Mouse (Mus musculus) kidney, embryonic 15.5 days (tissue): Measurements from ENCODE around the gene Pinlyp. TPM values are rescaled to one million over a fixed set of nuclear protein-coding genes. Genes with fewer than 3 reads are reported as not detected.
"Not testable (repeated sequence)": the region's sequence is repeated elsewhere in the genome, so short reads cannot be mapped to it uniquely, and the experiment has no call there.

Experiments used
- ATAC-seq: fragments of 200-750 bp; cut with Nextera tagmentation; replicated peaks from 2 replicates; pipeline ENCODE4 v1.8.0; 2017; ENCODE audit warnings: moderate TSS enrichment; ENCODE audit not compliant: low FRiP score
- H3K27ac ChIP-seq: fragments of 300-500 bp; sonication (generic); 2 replicates; pipeline ENCODE4 v1.5.1; 2015; ENCODE audit warnings: mild to moderate bottlenecking, inconsistent platforms
- H3K27me3 ChIP-seq: fragments of 300-500 bp; sonication (generic); 2 replicates; pipeline ENCODE4 v1.6.1; 2015; ENCODE audit warnings: inconsistent platforms
- H3K36me3 ChIP-seq: fragments of 300-500 bp; sonication (generic); 2 replicates; pipeline ENCODE4 v1.6.1; 2015; ENCODE audit warnings: inconsistent platforms
- H3K4me1 ChIP-seq: fragments of 300-500 bp; sonication (generic); 2 replicates; pipeline ENCODE4 v1.6.1; 2015; ENCODE audit warnings: inconsistent platforms
- H3K4me2 ChIP-seq: fragments of 300-500 bp; sonication (generic); 2 replicates; pipeline ENCODE4 v1.6.1; 2015; ENCODE audit warnings: moderate library complexity, mild to moderate bottlenecking, inconsistent platforms
- H3K4me3 ChIP-seq: fragments of 300-500 bp; sonication (generic); replicated peaks from 2 replicates; pipeline ENCODE4 v1.5.1; 2015; ENCODE audit warnings: mild to moderate bottlenecking, inconsistent platforms
- H3K9ac ChIP-seq: fragments of 300-500 bp; sonication (generic); 2 replicates; pipeline ENCODE4 v1.6.1; 2015; ENCODE audit warnings: mild to moderate bottlenecking, inconsistent platforms
- H3K9me3 ChIP-seq: fragments of 300-500 bp; sonication (generic); replicated peaks from 2 replicates; pipeline ENCODE4 v1.6.1; 2016; ENCODE audit warnings: inconsistent platforms
- WGBS: fragments of 180-500 bp; shearing (Covaris S2); methylation state at CpG from one replicate; pipeline ENCODE4 v1.1.7; 2015; ENCODE audit warnings: mixed read lengths; 5-methylcytosine and 5-hydroxymethylcytosine counted together
- polyA plus RNA-seq: library from polyadenylated mRNA; unstranded; fragments of >200 nt; fragmentation: Nextera tagmentation; extraction: Ambion mirVana; gene quantifications from 2 replicates; pipeline ENCODE4 v1.2.1, GENCODE M21; 2015

The Pinlyp gene
- polyA plus RNA-seq, 1 experiment from 2014 or later = 0.31 TPM

DNA sequence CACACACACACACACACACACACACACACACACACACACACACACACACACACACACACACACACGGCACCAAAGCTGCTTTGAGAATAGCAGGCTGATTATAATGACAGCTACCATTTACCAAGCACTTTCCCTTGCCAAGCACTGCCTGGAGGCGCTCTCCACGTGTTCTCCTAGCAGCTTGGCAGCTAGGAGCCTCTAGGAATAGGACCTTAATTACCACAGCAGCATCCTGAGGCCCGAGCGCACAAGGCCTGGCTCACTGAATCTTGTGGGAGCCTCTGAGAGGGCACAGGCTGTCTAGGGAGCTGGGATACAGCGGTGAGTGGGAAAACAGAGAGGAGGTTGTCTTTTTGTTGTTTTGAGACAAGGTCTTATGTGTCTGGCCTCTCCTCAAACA, 28.3 kb downstream of the Pinlyp start:
- H3K4me2 ChIP-seq = no peak overlapping the region
- no peaks in the 10 kb centered on the region for H3K9me3 ChIP-seq
- no peak overlapping the region for H3K9ac ChIP-seq
- 63% methylated on average over 6 of the region's 6 CpGs for WGBS
- H3K36me3 ChIP-seq = peaks cover 23% of the 10 kb centered on the region
- ATAC-seq = no peak
- H3K4me3 ChIP-seq = no peak overlapping the region
- H3K4me1 ChIP-seq = no peaks in the 10 kb centered on the region
- no peaks in the 10 kb centered on the region for H3K27me3 ChIP-seq
- no peak overlapping the region for H3K27ac ChIP-seq

DNA sequence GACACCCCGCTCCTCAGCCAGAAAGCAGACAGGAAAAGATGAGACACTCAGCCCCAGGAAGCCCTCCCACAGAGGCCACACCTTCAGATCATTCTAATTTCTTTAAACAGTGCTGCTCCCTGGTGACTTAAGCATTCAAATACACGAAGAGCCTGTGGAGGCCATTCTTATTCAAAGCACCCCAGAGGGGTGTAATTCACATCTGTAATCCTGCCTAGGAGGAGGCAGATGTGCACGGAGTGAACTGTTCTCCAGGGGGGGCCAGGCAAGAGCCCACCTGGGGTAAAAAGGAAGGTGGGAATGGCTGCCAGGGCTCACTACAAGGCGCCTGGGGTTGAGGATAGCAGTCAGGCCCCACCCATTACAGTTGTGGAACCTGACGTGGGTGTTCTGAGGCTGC, 28.8 kb downstream of the Pinlyp start:
- 53% methylated on average over 5 of the region's 5 CpGs for WGBS
- Histone ChIP-seq H3K4me1 (no peaks in the 10 kb centered on the region), H3K36me3 (peaks cover 25% of the 10 kb centered on the region)

DNA sequence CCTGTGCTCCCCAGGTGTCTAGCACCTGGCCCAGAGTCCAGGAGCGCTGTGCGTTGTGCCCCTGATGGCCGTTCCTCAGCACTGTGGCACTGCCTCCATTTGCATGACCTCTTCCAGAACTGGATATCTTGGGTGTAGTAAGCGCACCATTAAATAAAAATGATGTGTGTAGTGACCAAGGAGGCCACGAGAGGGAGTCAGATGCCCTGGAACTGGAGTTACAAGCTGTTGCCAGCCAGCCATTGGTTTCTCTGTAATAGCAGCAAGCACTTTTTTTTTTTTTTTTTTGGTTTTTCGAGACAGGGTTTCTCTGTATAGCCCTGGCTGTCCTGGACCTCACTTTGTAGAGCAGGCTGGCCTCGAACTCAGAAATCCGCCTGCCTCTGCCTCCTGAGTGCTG, 29.6 kb downstream of the Pinlyp start:
- not testable (repeated sequence) for H3K4me3 ChIP-seq, H3K4me2 ChIP-seq, ATAC-seq, H3K27ac ChIP-seq, H3K9me3 ChIP-seq, H3K4me1 ChIP-seq, H3K27me3 ChIP-seq, H3K9ac ChIP-seq
- 74% methylated on average over 8 of the region's 8 CpGs for WGBS
- peaks cover 28% of the 10 kb centered on the region for H3K36me3 ChIP-seq

More for the DNA sequence above, 28.8 kb downstream of the Pinlyp start:
- Histone ChIP-seq H3K4me3 (no peak overlapping the region), H3K27ac (no peak overlapping the region), H3K9ac (no peak overlapping the region), H3K4me2 (no peak overlapping the region), H3K27me3 (no peaks in the 10 kb centered on the region), H3K9me3 (no peaks in the 10 kb centered on the region)
- no peak for ATAC-seq

DNA sequence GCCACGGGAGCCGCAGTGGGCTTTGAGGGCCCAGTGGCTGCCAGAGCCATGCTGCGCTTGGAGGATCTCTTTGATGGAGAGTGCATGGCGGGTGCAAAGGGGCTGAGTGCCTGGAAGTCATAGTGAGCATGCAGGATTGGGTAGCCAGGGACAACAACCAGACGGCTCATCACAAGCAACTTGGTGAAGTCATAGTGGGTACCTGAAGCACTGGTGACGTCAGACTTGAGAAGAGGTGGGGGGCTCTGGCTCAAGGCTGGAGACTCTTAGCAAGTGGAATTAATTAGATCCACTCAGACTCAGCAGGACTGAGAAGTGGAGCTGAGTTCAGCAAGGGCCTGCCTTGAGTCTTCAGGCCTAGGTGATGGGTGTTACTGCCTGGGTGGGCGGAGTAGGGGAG, 33.6 kb downstream of the Pinlyp start, which contains the start of gene AC161166.1:
Gene AC161166.1, minus strand, starts transcription at position 101 of the 400 bp plus-strand sequence.
- Histone ChIP-seq H3K27ac (no peak within 1 kb of the TSS), H3K36me3 (peaks cover 37% of the 10 kb centered on the region), H3K27me3 (no peaks in the 10 kb centered on the region), H3K9ac (no peak within 1 kb of the TSS), H3K4me3 (no peak within 1 kb of the TSS), H3K4me1 (peaks cover 11% of the 10 kb centered on the region), H3K9me3 (no peaks in the 10 kb centered on the region), H3K4me2 (no peak within 1 kb of the TSS)
- WGBS = 87% methylated on average over 7 of the region's 7 CpGs
- no peak for ATAC-seq

DNA sequence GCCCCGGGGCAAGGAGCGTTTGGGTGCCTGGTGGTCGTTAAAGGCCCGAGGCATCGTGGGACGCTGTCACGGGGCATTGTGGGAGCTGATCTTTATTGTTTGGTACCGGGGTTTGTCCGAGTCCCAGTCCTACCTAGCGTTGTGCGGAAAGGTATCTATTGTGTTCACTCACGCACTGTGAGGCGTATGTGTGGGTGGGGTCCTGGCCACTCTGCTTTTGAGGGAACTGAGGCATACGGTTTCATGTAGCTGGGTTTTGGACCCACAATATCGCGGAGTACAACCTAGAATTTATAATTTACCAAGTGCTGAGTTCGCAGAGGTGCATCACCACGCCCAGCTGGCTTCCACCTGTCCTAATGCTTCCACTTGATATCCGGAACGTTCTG, 38.2 kb downstream of the Pinlyp start:
- H3K4me3 ChIP-seq = peak overlapping the region; percentile 67
- WGBS = 1% methylated on average over 20 of the region's 20 CpGs
- peaks cover 39% of the 10 kb centered on the region for H3K4me1 ChIP-seq
- H3K27ac ChIP-seq = peak overlapping the region; percentile 98
- H3K36me3 ChIP-seq = peaks cover 14% of the 10 kb centered on the region
- peak; percentile 6; the same call in 1 of the 2 replicates for ATAC-seq
- peak overlapping the region; percentile 71 for H3K4me2 ChIP-seq
- no peaks in the 10 kb centered on the region for H3K9me3 ChIP-seq
- H3K27me3 ChIP-seq = peaks cover 3% of the 10 kb centered on the region; the same call in 1 of the 2 replicates
- H3K9ac ChIP-seq = peak overlapping the region; percentile 96

DNA sequence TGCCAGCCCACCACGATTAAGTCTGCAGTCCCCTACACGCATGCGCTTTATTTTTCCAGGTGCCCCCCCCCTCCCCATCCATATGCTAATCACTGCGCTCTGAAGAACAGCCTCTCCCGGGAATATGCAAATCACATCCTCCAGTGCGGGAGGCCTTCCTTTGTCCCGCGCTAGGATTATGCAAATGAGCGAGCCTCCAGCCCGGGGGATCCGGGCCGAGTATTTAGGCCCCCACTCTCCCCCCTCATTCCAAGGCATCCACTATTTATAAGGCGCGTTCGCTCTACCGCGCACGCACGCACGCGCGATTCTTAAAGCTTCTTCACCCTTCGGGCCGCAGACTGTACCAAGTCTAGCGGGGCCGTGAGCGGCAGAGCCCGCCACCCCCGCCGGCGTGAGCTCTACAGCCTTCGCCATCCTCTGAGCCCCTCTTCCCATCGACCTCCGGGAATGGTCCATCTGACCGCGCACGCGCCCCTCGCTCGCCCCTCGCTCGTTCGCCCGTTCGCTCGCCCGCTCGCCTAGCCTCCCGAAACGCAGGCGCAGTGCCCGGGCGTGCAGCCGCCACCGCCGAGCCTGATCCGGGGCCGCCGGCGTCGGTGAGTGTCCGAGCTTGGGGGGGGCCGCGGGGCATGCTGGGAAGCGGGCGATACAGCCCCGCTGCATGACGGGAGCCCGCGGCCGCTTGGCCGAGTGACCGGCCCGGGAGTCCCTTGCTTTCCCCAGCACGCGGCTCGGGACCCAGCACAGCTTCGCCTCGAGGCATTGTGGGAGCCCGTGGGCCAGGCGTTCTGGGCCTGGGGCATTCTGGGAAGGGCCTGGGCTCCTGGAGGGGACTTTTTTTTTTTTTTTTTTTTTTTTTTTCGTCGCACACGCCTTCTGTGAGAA, 38.8 kb downstream of the Pinlyp start, which contains the start of gene Zfp428:
Gene Zfp428, plus strand, starts transcription at position 169 of the 888 bp plus-strand sequence.
- Histone ChIP-seq H3K36me3 (peaks cover 12% of the 10 kb centered on the region), H3K4me1 (peaks cover 39% of the 10 kb centered on the region), H3K4me2 (peak within 1 kb of the TSS; percentile 71), H3K27ac (peak within 1 kb of the TSS; percentile 98), H3K9me3 (no peaks in the 10 kb centered on the region), H3K9ac (peak within 1 kb of the TSS; percentile 96), H3K27me3 (peaks cover 8% of the 10 kb centered on the region; the same call in 1 of the 2 replicates), H3K4me3 (peak within 1 kb of the TSS; percentile 67)
- under 1% methylated on average over 84 of the region's 84 CpGs for WGBS
- peak; percentile 92 for ATAC-seq

DNA sequence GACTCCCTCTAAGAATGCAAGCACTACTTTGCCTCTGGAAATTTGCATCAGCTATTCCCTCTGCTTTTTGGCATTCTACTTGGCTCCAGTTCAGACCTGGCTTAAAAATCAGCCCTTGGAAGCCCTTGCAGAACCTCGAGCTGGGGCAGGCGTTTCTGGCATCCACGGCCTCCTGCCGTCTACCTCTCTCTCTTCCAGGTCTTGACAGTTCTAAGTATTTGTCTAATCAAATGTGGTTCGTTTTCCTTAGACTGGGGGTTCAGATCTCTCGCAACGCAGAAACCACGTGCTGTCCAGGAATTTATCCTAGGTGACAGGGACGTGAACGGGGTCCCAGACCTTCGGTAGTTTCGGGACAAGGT, 39.5 kb downstream of the Pinlyp start:
- peak overlapping the region; percentile 96 for H3K9ac ChIP-seq
- H3K27me3 ChIP-seq = peaks cover 11% of the 10 kb centered on the region
- no peaks in the 10 kb centered on the region for H3K9me3 ChIP-seq
- no peak; the same call in 1 of the 2 replicates for ATAC-seq
- H3K4me1 ChIP-seq = peaks cover 39% of the 10 kb centered on the region
- H3K36me3 ChIP-seq = peaks cover 10% of the 10 kb centered on the region
- H3K4me3 ChIP-seq = peak overlapping the region; percentile 67
- peak overlapping the region; percentile 98 for H3K27ac ChIP-seq
- H3K4me2 ChIP-seq = peak overlapping the region; percentile 71
- under 1% methylated on average over 12 of the region's 12 CpGs for WGBS

DNA sequence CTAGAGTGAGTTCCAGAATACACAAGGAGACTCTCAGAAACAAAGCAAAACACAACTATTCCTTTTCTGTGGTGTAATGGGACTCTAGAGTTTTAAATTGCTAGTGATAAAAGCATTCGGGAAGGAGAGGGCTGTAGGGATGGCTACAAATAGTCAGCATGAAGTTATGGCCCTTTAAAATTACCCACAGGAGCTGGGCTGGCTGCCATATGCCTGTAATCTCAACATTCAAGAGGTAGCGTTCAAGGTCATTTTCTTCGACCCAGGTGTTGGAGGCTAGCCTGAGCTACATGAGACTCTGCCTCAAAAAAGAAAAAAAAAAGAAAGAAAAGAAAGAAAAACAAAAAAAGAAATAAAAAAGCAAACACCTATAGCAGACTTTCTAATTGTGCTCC, 39.9 kb downstream of the Pinlyp start:
- Histone ChIP-seq H3K36me3 (peaks cover 7% of the 10 kb centered on the region), H3K4me3 (peak overlapping the region; percentile 67), H3K9me3 (no peaks in the 10 kb centered on the region), H3K9ac (peak overlapping the region; percentile 96), H3K4me1 (peaks cover 39% of the 10 kb centered on the region), H3K4me2 (peak overlapping the region; percentile 71), H3K27me3 (peaks cover 14% of the 10 kb centered on the region), H3K27ac (peak overlapping the region; percentile 98)
- 13% methylated on average over 3 of the region's 3 CpGs for WGBS
- ATAC-seq = no peak

DNA sequence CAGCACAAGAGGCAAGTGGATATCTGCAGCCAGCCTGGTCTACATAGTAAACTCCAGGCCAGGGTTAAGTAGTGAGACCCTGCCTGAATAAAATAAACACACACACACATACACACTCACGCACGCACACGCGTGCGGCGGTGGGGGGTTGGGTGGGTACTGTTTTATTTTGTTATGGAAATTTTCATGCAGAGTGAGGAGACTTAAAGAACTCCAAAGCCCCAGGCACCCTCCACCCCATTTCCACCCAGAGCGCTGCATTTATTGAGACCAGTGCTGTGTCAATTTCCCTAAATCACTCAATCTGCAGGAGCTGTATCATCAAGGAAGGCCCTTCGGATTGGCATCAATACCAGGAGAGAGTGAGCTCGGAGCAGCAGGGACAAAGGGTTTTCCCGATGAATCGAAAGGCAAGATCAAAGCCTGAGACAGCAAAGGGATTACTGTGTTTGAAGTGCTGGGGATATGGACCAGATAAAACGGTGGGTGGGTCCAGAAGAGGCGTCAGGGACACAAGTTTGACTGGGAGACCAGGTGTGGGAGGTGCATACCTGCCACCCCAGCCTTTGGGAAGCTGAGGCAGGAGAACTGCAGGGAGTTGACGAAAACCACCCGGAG, 40.4 kb downstream of the Pinlyp start:
- Histone ChIP-seq H3K27me3 (peaks cover 19% of the 10 kb centered on the region), H3K36me3 (peaks cover 2% of the 10 kb centered on the region; the same call in 1 of the 2 replicates), H3K4me3 (no peak overlapping the region), H3K4me2 (peak overlapping the region; percentile 71; the same call in 1 of the 2 replicates), H3K9me3 (no peaks in the 10 kb centered on the region), H3K4me1 (peaks cover 40% of the 10 kb centered on the region), H3K27ac (peak overlapping the region; percentile 98; the same call in 1 of the 2 replicates), H3K9ac (peak overlapping the region; percentile 96; the same call in 1 of the 2 replicates)
- 24% methylated on average over 15 of the region's 15 CpGs for WGBS
- no peak for ATAC-seq

DNA sequence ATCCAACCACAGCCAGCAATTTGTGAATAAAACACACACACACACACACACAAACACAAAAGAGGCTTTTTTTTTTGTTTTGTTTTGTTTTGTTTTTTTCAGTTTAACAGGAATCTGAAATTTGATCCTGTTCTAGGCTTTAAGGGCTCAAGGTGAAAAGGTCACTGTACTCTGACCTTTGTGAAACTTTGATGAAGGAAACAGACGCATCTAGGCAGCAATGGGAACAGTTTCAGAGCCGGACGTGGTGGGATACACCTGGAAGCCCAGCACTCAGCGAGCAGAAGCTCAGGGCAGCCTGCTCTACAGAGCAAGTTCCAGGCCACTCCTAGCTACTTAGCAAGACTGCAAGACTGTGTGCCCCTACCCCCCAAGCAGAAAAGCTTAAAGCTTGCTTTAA, 41.0 kb downstream of the Pinlyp start:
- H3K27me3 ChIP-seq = peaks cover 26% of the 10 kb centered on the region
- 10% methylated on average over 4 of the region's 4 CpGs for WGBS
- no peak overlapping the region for H3K4me2 ChIP-seq
- H3K9ac ChIP-seq = no peak overlapping the region
- H3K9me3 ChIP-seq = no peaks in the 10 kb centered on the region
- H3K4me3 ChIP-seq = no peak overlapping the region
- peaks cover 47% of the 10 kb centered on the region for H3K4me1 ChIP-seq
- H3K27ac ChIP-seq = no peak overlapping the region
- no peaks in the 10 kb centered on the region; the same call in 1 of the 2 replicates for H3K36me3 ChIP-seq
- no peak for ATAC-seq

DNA sequence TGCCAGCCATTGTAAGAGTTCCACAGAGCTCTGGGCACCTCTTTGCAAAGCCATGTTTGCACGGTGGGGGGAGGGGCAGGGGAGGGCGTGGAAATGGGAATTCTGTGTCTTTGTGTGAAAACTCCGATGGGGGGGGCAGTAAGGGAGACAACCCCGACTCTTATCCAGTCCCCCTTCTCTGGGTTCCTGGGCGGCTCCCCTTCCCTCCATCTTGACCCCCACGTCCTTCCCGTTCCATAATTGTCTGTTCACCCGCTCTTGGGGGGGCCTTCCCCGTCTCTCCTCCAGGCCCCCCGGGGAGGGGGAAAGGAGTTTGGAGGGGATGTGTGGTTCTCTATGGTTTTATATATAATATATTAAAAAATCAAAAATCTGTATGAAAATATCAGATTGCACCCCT, 41.9 kb downstream of the Pinlyp start:
- H3K36me3 ChIP-seq = no peaks in the 10 kb centered on the region; the same call in 1 of the 2 replicates
- no peaks in the 10 kb centered on the region for H3K9me3 ChIP-seq
- peaks cover 34% of the 10 kb centered on the region for H3K27me3 ChIP-seq
- H3K4me1 ChIP-seq = peaks cover 56% of the 10 kb centered on the region
- no peak overlapping the region for H3K4me3 ChIP-seq
- WGBS = 31% methylated on average over 10 of the region's 10 CpGs
- H3K4me2 ChIP-seq = peak overlapping the region; percentile 5; the same call in 1 of the 2 replicates
- no peak overlapping the region for H3K9ac ChIP-seq
- H3K27ac ChIP-seq = no peak overlapping the region
- ATAC-seq = no peak

DNA sequence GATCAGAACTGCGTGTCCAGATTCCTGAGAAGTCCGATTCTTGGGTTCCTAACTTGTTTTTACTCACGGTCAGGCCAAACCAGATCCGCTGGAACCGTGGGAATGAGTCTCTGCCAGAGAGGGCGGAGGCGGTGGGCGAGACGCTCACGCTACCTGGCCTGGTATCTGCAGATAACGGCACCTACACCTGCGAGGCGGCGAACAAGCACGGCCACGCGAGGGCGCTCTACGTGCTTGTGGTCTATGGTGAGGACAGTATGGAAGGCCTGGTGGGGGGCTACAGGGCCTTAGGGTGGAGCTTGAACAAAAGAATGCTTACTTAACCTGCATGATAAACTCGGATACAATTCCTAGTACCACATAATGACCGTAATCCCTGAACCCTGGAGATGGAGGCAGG, 44.4 kb downstream of the Pinlyp start:
- Histone ChIP-seq H3K36me3 (no peaks in the 10 kb centered on the region; the same call in 1 of the 2 replicates), H3K4me3 (no peak overlapping the region), H3K9ac (no peak overlapping the region), H3K27me3 (peaks cover 47% of the 10 kb centered on the region), H3K4me1 (peaks cover 44% of the 10 kb centered on the region), H3K4me2 (no peak overlapping the region), H3K9me3 (no peaks in the 10 kb centered on the region), H3K27ac (no peak overlapping the region)
- WGBS = 62% methylated on average over 21 of the region's 21 CpGs
- ATAC-seq = no peak
